Mouse (Mus musculus): ENCODE measurements at regions not wholly inside any gene's neighbourhood (a gene's known extent, or its start where the extent isn't known, plus 50 kb on each side); places are given as distances from the start of the nearest gene placed in this dataset.

DNA sequence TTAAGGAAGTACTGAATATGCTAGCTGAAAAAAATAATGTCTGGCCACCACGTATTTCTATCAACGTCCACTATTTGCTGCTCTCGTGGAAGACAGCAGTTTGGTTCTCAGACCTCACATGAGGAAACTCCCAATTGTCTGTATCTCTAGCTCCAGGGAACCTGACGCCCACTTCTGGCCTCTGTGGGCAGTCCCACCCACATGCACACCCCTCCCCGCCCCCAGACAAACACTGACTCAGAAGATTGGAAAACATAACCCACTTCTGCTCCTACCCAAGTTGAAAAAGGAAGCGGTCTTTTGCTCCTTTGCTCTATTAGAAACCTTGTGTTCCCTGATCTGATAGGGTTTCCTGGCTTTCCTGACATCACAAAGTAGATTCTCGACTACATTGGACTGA lies 99.9 kb upstream of the Ccdc54 start:
- DNase-seq (ENCODE audit: low spot score, missing footprints), result no peak
- no peak for ATAC-seq (ENCODE audit: low FRiP score)
- WGBS, result 83% methylated on average over 7 of the region's 7 CpGs

DNA sequence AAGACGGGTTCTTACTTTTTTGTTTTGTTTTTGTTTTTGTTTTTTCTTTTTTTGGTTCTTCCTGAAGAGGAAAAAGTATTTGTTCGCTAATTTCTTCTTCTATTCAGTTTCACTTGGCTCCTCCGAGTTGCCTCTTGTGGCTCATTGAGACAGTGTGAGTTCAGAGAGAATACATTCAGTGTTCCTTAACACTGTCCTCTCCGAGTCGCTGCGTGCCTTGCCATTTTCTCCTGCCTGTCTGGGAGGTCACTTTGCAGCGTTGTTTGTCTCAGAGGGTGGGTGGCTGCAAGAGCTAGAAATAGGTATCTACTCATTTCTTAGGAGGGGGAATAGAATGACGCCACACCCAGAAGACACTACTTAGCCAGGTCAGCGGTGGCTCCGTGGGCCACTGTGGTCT lies 98.6 kb upstream of the Ccdc54 start:
- Histone ChIP-seq H3K9ac (ENCODE audit: low read length) (no peak overlapping the region), H3K27ac (ENCODE audit: low read depth, low read length) (no peak overlapping the region), H3K36me3 (ENCODE audit: control insufficient read depth, insufficient read depth, low read length) (no peaks in the 10 kb centered on the region), H3K9me3 (ENCODE audit: control insufficient read depth, low read length) (no peaks in the 10 kb centered on the region), H3K4me3 (ENCODE audit: low read depth, low read length) (no peak overlapping the region), H3K27me3 (ENCODE audit: control insufficient read depth, insufficient read depth, low read length) (no peaks in the 10 kb centered on the region), H3K4me1 (ENCODE audit: control insufficient read depth, insufficient read depth, low read length) (no peaks in the 10 kb centered on the region), H3K4me2 (no peak overlapping the region)
- no peak for DNase-seq (ENCODE audit: low spot score, missing footprints)
- WGBS, result 76% methylated on average over 10 of the region's 10 CpGs
- ATAC-seq (ENCODE audit: low FRiP score), result no peak

More for the DNA sequence above, 99.9 kb upstream of the Ccdc54 start:
- no peak overlapping the region for H3K4me3 ChIP-seq (ENCODE audit: low read depth, low read length)
- H3K27ac ChIP-seq (ENCODE audit: low read depth, low read length), result no peak overlapping the region
- no peaks in the 10 kb centered on the region for H3K4me1 ChIP-seq (ENCODE audit: control insufficient read depth, insufficient read depth, low read length)
- no peak overlapping the region for H3K9ac ChIP-seq (ENCODE audit: low read length)
- no peaks in the 10 kb centered on the region for H3K27me3 ChIP-seq (ENCODE audit: control insufficient read depth, insufficient read depth, low read length)
- H3K9me3 ChIP-seq (ENCODE audit: control insufficient read depth, low read length), result no peaks in the 10 kb centered on the region
- no peaks in the 10 kb centered on the region for H3K36me3 ChIP-seq (ENCODE audit: control insufficient read depth, insufficient read depth, low read length)
- no peak overlapping the region for H3K4me2 ChIP-seq

DNA sequence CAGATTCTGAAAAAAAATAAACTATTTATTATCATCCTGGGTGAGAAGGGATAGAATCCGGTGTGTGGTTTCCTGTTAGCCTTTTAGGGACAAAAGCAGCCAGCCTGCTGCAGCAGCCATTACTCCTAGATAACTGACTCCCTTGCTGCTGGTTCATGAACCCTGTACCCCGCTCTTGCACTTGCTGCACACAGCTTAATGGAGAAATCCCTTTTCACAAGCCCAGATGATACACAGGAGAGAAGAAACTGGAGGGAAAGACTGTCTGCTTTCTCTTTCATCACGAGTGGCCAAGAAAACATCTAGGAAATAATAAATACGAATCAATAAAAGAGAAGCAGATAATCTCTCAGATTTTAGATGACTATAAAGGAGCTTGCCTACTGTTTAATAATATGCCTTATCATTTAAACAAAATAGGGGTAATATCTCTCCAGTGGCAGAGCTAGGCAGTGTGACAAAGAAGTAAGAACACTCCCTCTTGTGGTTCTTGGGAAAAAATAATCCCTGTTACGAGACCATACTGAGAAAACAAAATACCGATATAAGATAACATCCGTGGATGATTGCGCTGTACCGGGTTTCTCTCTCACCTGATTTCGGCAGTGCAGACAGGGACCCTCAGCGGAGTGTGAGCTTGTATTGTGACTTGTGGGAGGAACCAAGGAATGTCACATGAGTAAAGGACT lies 98.0 kb upstream of the Ccdc54 start:
- Histone ChIP-seq H3K27ac (ENCODE audit: low read depth, low read length) (no peak overlapping the region), H3K9me3 (ENCODE audit: control insufficient read depth, low read length) (no peaks in the 10 kb centered on the region), H3K36me3 (ENCODE audit: control insufficient read depth, insufficient read depth, low read length) (no peaks in the 10 kb centered on the region), H3K4me2 (no peak overlapping the region), H3K27me3 (ENCODE audit: control insufficient read depth, insufficient read depth, low read length) (no peaks in the 10 kb centered on the region), H3K9ac (ENCODE audit: low read length) (no peak overlapping the region), H3K4me1 (ENCODE audit: control insufficient read depth, insufficient read depth, low read length) (no peaks in the 10 kb centered on the region), H3K4me3 (ENCODE audit: low read depth, low read length) (no peak overlapping the region)
- ATAC-seq (ENCODE audit: low FRiP score) (no peak), DNase-seq (ENCODE audit: low spot score, missing footprints) (no peak)
- WGBS, result 83% methylated on average over 11 of the region's 11 CpGs

DNA sequence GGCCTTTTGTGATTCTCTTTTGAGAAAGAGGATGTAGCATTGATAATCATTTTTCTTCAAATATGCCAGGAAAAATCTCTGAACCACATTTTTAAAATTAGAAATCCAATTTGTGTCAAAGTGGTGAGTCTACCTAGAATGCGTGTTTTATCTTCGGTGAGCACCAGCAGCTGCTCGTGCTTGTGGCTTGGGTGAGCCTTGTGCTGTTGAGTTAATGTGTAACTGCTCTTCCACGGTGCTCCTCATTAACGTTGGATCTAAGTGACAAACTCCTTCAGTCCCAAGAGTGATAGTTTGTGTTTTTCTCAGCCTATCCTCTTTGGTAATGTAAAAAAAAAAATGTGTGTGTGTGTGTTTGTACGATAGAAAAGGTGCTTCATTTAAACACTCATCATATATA lies 88.7 kb upstream of the Ccdc54 start:
- Histone ChIP-seq H3K9me3 (ENCODE audit: control insufficient read depth, low read length) (no peaks in the 10 kb centered on the region), H3K27me3 (ENCODE audit: control insufficient read depth, insufficient read depth, low read length) (no peaks in the 10 kb centered on the region), H3K4me2 (no peak overlapping the region), H3K4me1 (ENCODE audit: control insufficient read depth, insufficient read depth, low read length) (no peaks in the 10 kb centered on the region), H3K4me3 (ENCODE audit: low read depth, low read length) (no peak overlapping the region), H3K27ac (ENCODE audit: low read depth, low read length) (no peak overlapping the region), H3K36me3 (ENCODE audit: control insufficient read depth, insufficient read depth, low read length) (no peaks in the 10 kb centered on the region), H3K9ac (ENCODE audit: low read length) (no peak overlapping the region)
- DNase-seq (ENCODE audit: low spot score, missing footprints) (no peak), ATAC-seq (ENCODE audit: low FRiP score) (no peak)
- WGBS, result 89% methylated on average over 6 of the region's 6 CpGs

DNA sequence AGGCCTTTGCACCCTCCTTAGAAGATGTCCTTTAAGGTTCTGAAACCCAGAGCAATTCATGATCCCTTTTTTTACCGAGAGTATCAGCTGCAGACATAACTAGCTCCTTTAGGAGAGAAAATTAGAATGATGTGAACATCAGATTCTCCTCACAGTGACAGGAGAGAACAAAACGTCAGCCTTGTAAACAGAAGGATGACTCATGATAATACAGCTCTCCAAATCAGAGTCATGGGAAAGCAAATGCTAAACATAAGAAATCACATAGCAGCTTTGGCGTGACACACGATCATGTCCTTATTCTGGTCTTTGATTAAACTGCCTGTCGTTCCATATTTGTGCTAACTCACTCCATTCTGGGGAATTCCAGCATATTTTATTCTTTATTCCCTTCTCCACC lies 82.4 kb upstream of the Ccdc54 start:
- Histone ChIP-seq H3K27ac (ENCODE audit: low read depth, low read length) (no peak overlapping the region), H3K27me3 (ENCODE audit: control insufficient read depth, insufficient read depth, low read length) (no peaks in the 10 kb centered on the region), H3K4me3 (ENCODE audit: low read depth, low read length) (no peak overlapping the region), H3K9ac (ENCODE audit: low read length) (no peak overlapping the region), H3K4me1 (ENCODE audit: control insufficient read depth, insufficient read depth, low read length) (no peaks in the 10 kb centered on the region), H3K9me3 (ENCODE audit: control insufficient read depth, low read length) (no peaks in the 10 kb centered on the region), H3K4me2 (no peak overlapping the region), H3K36me3 (ENCODE audit: control insufficient read depth, insufficient read depth, low read length) (no peaks in the 10 kb centered on the region)
- WGBS, result 80% methylated on average over 5 of the region's 5 CpGs
- ATAC-seq (ENCODE audit: low FRiP score) (no peak), DNase-seq (ENCODE audit: low spot score, missing footprints) (no peak)

DNA sequence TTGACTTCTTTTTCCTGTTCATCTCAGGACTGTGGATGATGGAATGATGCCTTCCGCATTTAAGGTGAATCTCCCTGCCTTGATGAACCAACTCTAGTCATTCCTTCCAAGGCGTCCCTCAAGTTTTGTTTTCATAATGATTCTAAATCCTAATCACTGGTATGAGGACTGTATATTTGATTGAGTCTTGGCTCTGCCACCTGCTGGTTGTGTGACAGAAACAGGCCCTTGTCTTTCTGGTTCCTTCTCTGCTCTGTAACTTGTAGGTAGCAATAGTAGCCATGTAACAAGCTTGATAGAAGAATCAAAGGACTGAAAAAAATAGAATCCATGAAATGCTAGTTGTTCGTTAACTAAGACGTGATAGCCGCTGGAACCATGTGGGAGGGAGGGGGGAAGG lies 81.8 kb upstream of the Ccdc54 start:
- H3K27me3 ChIP-seq (ENCODE audit: control insufficient read depth, insufficient read depth, low read length), result no peaks in the 10 kb centered on the region
- no peak overlapping the region for H3K9ac ChIP-seq (ENCODE audit: low read length)
- DNase-seq (ENCODE audit: low spot score, missing footprints), result no peak
- 80% methylated on average over 5 of the region's 5 CpGs for WGBS
- H3K9me3 ChIP-seq (ENCODE audit: control insufficient read depth, low read length), result no peaks in the 10 kb centered on the region
- H3K36me3 ChIP-seq (ENCODE audit: control insufficient read depth, insufficient read depth, low read length), result no peaks in the 10 kb centered on the region
- H3K4me1 ChIP-seq (ENCODE audit: control insufficient read depth, insufficient read depth, low read length), result no peaks in the 10 kb centered on the region
- H3K27ac ChIP-seq (ENCODE audit: low read depth, low read length), result no peak overlapping the region
- no peak overlapping the region for H3K4me2 ChIP-seq
- no peak overlapping the region for H3K4me3 ChIP-seq (ENCODE audit: low read depth, low read length)
- ATAC-seq (ENCODE audit: low FRiP score), result no peak

DNA sequence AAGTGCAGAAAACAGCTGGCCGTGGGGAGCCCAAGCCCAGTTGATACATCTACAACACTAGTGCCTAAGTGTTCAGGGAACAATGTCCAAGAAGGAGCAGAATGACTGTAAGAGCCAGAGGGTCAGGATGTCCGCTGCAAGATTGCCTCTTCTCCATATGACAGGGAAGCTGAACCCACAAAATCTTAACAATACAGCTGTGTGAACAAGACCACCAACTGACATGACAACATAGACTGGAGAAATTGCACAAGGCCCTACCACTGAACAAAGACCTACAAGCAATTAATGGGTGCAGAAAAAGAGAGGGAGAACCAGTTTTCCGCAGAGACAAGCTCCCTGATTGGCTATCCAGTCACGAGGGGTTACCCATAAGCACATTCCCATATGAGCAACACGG lies 80.2 kb upstream of the Ccdc54 start:
- H3K27ac ChIP-seq (ENCODE audit: low read depth, low read length), result no peak overlapping the region
- no peak overlapping the region for H3K9ac ChIP-seq (ENCODE audit: low read length)
- no peaks in the 10 kb centered on the region for H3K9me3 ChIP-seq (ENCODE audit: control insufficient read depth, low read length)
- H3K27me3 ChIP-seq (ENCODE audit: control insufficient read depth, insufficient read depth, low read length), result no peaks in the 10 kb centered on the region
- H3K36me3 ChIP-seq (ENCODE audit: control insufficient read depth, insufficient read depth, low read length), result no peaks in the 10 kb centered on the region
- no peak for DNase-seq (ENCODE audit: low spot score, missing footprints)
- H3K4me3 ChIP-seq (ENCODE audit: low read depth, low read length), result no peak overlapping the region
- ATAC-seq (ENCODE audit: low FRiP score), result no peak
- no peak overlapping the region for H3K4me2 ChIP-seq
- no peaks in the 10 kb centered on the region for H3K4me1 ChIP-seq (ENCODE audit: control insufficient read depth, insufficient read depth, low read length)
- WGBS, result 83% methylated on average over 5 of the region's 5 CpGs

DNA sequence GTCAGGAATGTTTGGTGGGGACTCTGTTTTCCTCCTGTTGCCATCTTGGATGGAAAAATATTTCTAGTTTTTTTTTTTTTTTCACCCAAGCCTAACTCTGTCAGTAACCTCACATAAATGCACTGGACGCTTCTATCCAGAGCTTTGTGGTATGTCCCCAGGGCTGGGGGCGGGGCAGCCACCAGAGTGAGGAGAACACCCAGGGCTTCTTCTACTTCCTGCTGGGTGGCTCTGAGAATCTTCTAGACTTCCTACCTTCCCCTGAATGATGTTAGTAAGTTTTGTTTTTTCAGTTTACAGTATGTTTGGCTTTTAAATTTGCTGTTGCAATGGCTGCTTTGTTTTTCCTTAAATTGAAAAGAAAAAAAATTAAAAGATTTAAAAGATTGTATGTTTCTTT lies 73.3 kb upstream of the Ccdc54 start:
- DNase-seq (ENCODE audit: low spot score, missing footprints) (no peak), ATAC-seq (ENCODE audit: low FRiP score) (no peak)
- H3K9ac ChIP-seq (ENCODE audit: low read length), result no peak overlapping the region
- no peak overlapping the region for H3K4me2 ChIP-seq
- H3K27me3 ChIP-seq (ENCODE audit: control insufficient read depth, insufficient read depth, low read length), result no peaks in the 10 kb centered on the region
- H3K36me3 ChIP-seq (ENCODE audit: control insufficient read depth, insufficient read depth, low read length), result no peaks in the 10 kb centered on the region
- WGBS, result 70% methylated on average over 2 of the region's 2 CpGs
- H3K4me3 ChIP-seq (ENCODE audit: low read depth, low read length), result no peak overlapping the region
- no peak overlapping the region for H3K27ac ChIP-seq (ENCODE audit: low read depth, low read length)
- H3K4me1 ChIP-seq (ENCODE audit: control insufficient read depth, insufficient read depth, low read length), result no peaks in the 10 kb centered on the region
- H3K9me3 ChIP-seq (ENCODE audit: control insufficient read depth, low read length), result no peaks in the 10 kb centered on the region
